Mouse (Mus musculus) heart, embryonic 13.5 days (tissue): Measurements from ENCODE around the gene Cnot10. TPM values are rescaled to one million over a fixed set of nuclear protein-coding genes. Genes with fewer than 3 reads are reported as not detected.

Source experiments
- ATAC-seq: fragments of 200-750 bp; cut with Nextera tagmentation; 2 replicates; pipeline ENCODE4 v1.8.0; 2017; ENCODE audit warnings: moderate TSS enrichment; ENCODE audit not compliant: insufficient number of reproducible peaks, low FRiP score, low TSS enrichment; ENCODE audit errors: extremely low read depth
- H3K27ac ChIP-seq: fragments of 300-500 bp; sonication (generic); replicated peaks from 2 replicates; pipeline ENCODE4 v1.5.1; 2015; ENCODE audit warnings: moderate library complexity, mild to moderate bottlenecking, inconsistent platforms
- H3K27me3 ChIP-seq: fragments of 300-500 bp; sonication (generic); replicated peaks from 2 replicates; pipeline ENCODE4 v1.6.1; 2015; ENCODE audit warnings: mild to moderate bottlenecking, inconsistent platforms
- H3K36me3 ChIP-seq: fragments of 300-500 bp; sonication (generic); 2 replicates; pipeline ENCODE4 v1.6.1; 2015; ENCODE audit warnings: mild to moderate bottlenecking, inconsistent platforms
- H3K4me1 ChIP-seq: fragments of 300-500 bp; sonication (generic); 2 replicates; pipeline ENCODE4 v1.6.1; 2015; ENCODE audit warnings: inconsistent platforms
- H3K4me2 ChIP-seq: fragments of 300-500 bp; sonication (generic); 2 replicates; pipeline ENCODE4 v1.6.1; 2015; ENCODE audit warnings: inconsistent platforms, mild to moderate bottlenecking, moderate library complexity
- H3K4me3 ChIP-seq: fragments of 300-500 bp; sonication (generic); 2 replicates; pipeline ENCODE4 v1.5.1; 2015; ENCODE audit warnings: moderate library complexity, mild to moderate bottlenecking, inconsistent platforms
- H3K9ac ChIP-seq: fragments of 300-500 bp; sonication (generic); 2 replicates; pipeline ENCODE4 v1.6.1; 2015; ENCODE audit warnings: inconsistent platforms, mild to moderate bottlenecking, moderate library complexity
- H3K9me3 ChIP-seq: fragments of 300-500 bp; sonication (generic); 2 replicates; pipeline ENCODE4 v1.6.1; 2016; ENCODE audit warnings: inconsistent platforms
- WGBS: fragments of 180-500 bp; shearing (Covaris S2); methylation state at CpG from one replicate; pipeline ENCODE4 v1.1.7; 2015; ENCODE audit warnings: mixed read lengths; 5-methylcytosine and 5-hydroxymethylcytosine counted together
- polyA plus RNA-seq: library from polyadenylated mRNA; unstranded; fragments of >200 nt; fragmentation: Nextera tagmentation; extraction: Ambion mirVana; gene quantifications from 2 replicates; pipeline ENCODE4 v1.2.1, GENCODE M21; 2015

The Cnot10 gene
- polyA plus RNA-seq: 35.1 and 36.4 TPM in 2 replicates

DNA sequence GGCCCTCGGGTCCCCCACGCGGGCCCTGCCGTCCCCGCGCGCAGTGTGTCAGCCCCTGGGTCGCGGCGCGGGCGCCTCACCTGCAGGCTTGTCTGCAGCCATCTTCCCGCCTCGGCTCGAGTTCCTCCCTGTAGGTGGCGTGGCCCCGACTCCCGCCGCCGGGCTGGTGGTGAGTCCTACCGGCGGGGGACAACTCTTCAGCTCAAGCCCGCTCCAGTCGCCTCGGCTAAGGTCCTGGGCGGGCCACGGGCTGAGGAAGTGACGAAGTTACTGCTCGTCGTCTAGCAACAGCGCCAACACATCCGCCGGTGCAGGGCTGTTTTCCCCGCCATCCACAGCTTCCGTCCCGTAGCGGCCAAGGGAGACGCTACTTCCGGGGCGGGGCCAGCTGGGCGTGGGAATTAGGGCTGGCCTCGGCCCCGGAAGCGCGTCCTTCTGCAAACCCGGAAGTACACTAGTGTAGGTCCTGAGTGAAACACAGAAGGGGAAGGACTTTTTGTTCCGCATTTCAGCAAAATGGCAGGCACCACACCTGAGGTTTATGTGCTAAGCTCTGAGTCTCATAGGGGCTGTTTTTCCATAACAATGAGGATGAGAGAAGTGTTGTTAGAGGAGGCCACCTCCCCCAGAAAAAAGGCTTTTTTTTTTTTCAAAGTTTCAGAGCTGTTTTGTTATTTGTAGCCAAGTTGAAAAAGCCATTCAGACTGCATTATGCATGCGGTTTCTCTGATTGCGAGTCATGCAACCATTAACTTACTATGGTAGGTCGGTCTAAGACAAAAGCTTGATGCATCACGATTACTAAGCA lies at the start of gene Cnot10:
TSS of gene Cnot10 (minus strand) at position 346 of the 808 bp plus-strand sequence.
- ATAC-seq: peak; percentile 98
- Histone ChIP-seq H3K9me3 (no peaks in the 10 kb centered on the region), H3K27me3 (peaks cover 36% of the 10 kb centered on the region), H3K9ac (peak within 1 kb of the TSS; percentile 86), H3K4me3 (peak within 1 kb of the TSS; percentile 75), H3K4me1 (peaks cover 20% of the 10 kb centered on the region), H3K27ac (peak within 1 kb of the TSS; percentile 84), H3K4me2 (peak within 1 kb of the TSS; percentile 86), H3K36me3 (peaks cover 19% of the 10 kb centered on the region)
- WGBS: 3% methylated on average over 51 of the region's 51 CpGs

DNA sequence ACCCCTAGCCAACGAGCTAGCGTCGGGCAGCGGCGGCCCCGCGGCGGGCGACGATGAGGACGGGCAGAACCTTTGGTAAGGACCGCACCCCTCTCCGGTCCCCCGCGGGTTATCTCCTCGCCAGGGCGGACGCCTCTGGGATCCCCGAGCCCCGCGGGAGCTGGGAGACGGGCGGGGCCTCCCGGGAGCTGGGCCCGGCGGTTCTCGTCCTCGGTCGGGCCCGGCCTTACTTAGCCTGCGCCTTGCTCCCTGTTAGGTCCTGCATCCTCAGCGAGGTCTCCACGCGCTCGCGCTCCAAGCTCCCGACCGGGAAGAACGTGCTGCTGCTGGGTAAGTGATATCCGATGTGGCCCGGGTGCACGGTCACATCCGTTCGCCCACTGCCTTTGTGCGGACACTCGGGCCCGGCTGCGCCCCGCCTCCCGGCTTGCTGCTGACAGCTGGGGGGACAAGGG lies 49.0 kb upstream of the Cnot10 start:
- WGBS: under 1% methylated on average over 50 of the region's 50 CpGs
- Histone ChIP-seq H3K4me1 (peaks cover 36% of the 10 kb centered on the region), H3K4me2 (peak overlapping the region; percentile 90), H3K27me3 (no peaks in the 10 kb centered on the region), H3K27ac (peak overlapping the region; percentile 88), H3K9me3 (no peaks in the 10 kb centered on the region), H3K4me3 (peak overlapping the region; percentile 87), H3K36me3 (peaks cover 27% of the 10 kb centered on the region), H3K9ac (peak overlapping the region; percentile 97)
- ATAC-seq: peak; percentile 70

DNA sequence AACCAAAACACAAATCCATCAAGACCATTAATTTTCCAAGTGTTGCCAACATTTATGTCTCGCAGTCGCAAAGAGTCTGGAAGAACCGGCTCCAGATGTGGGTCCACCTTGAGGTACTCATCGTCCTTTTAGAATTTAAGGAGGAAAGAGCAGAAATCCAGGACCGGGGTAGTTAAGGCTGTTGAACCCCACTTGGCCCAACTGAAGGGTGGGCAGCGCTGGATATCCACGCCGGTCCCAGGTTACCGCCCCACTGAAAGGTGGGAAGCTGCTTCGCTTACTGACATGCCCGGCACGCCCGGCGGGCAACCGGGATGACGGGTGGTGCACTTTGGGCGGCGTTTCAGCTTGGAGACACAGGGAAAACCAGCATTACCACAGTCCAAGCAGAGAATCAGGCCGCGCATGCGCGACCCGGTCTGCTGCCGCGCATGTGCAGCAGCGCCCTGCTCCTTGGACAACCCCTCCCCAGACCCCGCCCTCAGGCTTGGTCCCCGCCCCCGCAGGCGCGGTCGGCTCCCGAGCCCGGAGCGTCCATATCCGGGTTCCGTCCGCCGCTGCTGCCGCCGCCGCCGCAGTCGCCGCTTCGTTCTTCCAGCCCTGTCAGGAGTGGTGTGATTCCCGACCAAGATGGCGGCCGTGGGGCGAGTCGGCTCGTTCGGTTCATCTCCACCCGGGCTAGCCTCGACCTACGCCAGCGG lies 48.4 kb upstream of the Cnot10 start, which contains the start of gene Dync1li1:
TSS of gene Dync1li1 (plus strand) at position 539 of the 701 bp plus-strand sequence.
- Histone ChIP-seq H3K4me2 (peak within 1 kb of the TSS; percentile 90), H3K36me3 (peaks cover 21% of the 10 kb centered on the region), H3K4me1 (peaks cover 36% of the 10 kb centered on the region), H3K9me3 (no peaks in the 10 kb centered on the region), H3K9ac (peak within 1 kb of the TSS; percentile 97), H3K27ac (peak within 1 kb of the TSS; percentile 88), H3K4me3 (peak within 1 kb of the TSS; percentile 87), H3K27me3 (no peaks in the 10 kb centered on the region)
- peak; percentile 95 for ATAC-seq
- WGBS: under 1% methylated on average over 57 of the region's 57 CpGs

DNA sequence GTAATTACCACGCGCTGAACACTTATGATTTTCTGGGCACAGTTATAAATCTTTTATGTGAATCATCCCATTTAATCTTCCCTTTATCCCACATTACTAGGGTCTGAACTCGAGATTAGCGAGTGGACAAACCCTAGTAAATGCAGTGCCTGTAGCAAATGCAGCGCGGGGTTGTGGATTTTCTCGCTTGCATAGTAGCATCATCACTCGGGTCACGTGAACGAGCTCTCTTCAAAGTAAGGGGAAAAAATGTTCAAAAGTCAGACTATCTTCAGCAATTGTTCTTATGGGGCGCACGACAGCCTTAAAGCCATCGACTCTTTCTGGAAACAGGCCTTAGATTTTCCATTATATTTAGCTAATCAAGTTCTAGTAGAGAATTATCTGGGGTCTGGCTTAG lies 47.7 kb upstream of the Cnot10 start:
- Histone ChIP-seq H3K4me2 (peak overlapping the region; percentile 90), H3K36me3 (peaks cover 14% of the 10 kb centered on the region), H3K9me3 (no peaks in the 10 kb centered on the region), H3K9ac (peak overlapping the region; percentile 97), H3K4me3 (peak overlapping the region; percentile 87), H3K4me1 (peaks cover 36% of the 10 kb centered on the region), H3K27me3 (no peaks in the 10 kb centered on the region), H3K27ac (no peak overlapping the region)
- 74% methylated on average over 13 of the region's 13 CpGs for WGBS
- no peak for ATAC-seq

DNA sequence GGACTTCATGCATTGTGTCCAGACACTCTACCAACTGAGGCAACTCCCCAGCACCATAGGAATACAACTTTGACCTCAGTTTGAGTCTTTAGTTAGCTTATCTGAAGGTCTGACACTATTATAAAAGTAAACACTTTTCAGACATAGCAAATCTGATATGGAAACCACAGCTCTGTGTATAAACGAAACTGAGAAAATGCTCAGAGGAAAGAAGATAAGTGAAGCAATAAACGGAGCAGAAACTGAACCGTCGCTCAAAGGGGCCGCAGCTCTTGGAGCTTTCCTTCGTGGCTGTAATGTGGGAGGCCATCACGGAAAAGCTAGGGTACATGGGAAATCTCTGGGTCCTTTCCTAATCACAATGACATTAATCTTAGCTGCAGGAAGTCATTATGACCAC lies 46.3 kb upstream of the Cnot10 start:
- WGBS: 79% methylated on average over 7 of the region's 7 CpGs
- Histone ChIP-seq H3K4me1 (peaks cover 27% of the 10 kb centered on the region), H3K9me3 (no peaks in the 10 kb centered on the region), H3K4me2 (no peak overlapping the region), H3K27me3 (no peaks in the 10 kb centered on the region), H3K9ac (no peak overlapping the region), H3K36me3 (peaks cover 4% of the 10 kb centered on the region), H3K27ac (no peak overlapping the region), H3K4me3 (no peak overlapping the region)
- ATAC-seq: no peak

DNA sequence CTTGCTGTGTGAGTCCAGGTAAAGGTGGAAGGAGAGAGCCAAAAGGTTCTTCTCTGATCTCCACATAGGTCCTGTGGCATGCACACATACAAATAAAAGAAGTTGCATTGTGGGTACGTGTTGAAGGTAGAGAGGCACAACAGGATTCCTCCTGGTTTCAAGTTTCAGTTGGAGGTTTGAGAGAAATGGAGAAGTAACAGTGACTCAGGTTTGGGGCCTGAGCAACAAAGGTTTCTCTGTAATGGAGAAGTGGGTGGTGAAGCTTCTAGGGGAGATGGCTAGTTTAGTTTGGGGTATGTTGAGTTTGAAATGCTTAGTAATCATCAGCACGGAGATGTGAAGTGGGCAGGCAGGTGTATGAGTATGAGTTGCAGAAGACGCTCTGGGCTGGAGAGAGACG lies 42.2 kb upstream of the Cnot10 start:
- no peaks in the 10 kb centered on the region for H3K4me1 ChIP-seq
- no peak for ATAC-seq
- no peak overlapping the region for H3K9ac ChIP-seq
- no peaks in the 10 kb centered on the region for H3K9me3 ChIP-seq
- H3K27ac ChIP-seq: no peak overlapping the region
- no peaks in the 10 kb centered on the region for H3K27me3 ChIP-seq
- 73% methylated on average over 4 of the region's 4 CpGs for WGBS
- H3K4me3 ChIP-seq: no peak overlapping the region
- no peaks in the 10 kb centered on the region for H3K36me3 ChIP-seq
- H3K4me2 ChIP-seq: no peak overlapping the region

DNA sequence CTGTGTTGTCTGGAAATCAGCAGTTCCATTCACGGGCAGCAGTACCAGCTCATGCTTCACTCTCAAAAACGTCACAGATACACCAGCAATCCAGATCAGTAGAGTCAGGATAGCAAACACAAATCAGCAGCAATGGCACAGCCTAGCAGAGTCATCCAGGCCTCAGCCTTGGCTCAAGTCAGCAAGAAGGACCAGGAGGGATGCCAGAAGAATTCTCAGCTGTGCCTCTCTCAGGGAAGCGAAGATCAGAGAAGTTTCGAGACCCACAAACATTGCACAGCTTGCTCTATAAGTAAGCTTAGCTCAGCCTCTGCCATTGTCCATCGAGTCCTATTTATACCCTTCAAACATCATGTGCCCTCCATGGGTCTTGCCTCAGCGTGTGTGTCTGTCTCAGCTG lies 40.5 kb upstream of the Cnot10 start:
- WGBS: 67% methylated on average over 6 of the region's 6 CpGs

DNA sequence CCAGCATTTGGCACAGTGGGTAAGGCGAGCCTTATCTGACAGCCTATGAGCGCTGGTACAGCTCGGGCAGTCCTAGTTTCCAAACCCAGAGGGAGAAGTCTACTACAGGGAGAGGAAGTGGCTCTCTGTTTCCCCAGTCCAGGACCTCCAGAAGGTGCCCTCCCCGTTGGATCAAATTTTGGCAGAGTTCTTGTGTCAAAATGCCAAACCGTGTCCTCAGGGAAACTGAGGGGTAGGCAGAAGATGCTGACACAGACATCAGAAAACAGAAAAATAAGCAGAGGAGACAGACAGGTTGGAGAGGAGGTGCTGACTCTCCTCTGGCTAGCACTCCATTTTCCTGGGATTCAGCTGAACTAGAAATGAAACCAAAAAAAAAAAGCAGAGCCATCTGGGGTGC lies 40.0 kb upstream of the Cnot10 start:
- H3K4me2 ChIP-seq: no peak overlapping the region
- no peaks in the 10 kb centered on the region for H3K9me3 ChIP-seq
- no peak overlapping the region for H3K4me3 ChIP-seq
- H3K36me3 ChIP-seq: no peaks in the 10 kb centered on the region
- no peaks in the 10 kb centered on the region for H3K4me1 ChIP-seq
- WGBS: 64% methylated on average over 5 of the region's 5 CpGs
- H3K9ac ChIP-seq: no peak overlapping the region
- H3K27ac ChIP-seq: no peak overlapping the region
- H3K27me3 ChIP-seq: no peaks in the 10 kb centered on the region
- ATAC-seq: no peak

More for the DNA sequence above, 40.5 kb upstream of the Cnot10 start:
- no peak for ATAC-seq
- Histone ChIP-seq H3K27ac (no peak overlapping the region), H3K9me3 (no peaks in the 10 kb centered on the region), H3K4me3 (no peak overlapping the region), H3K27me3 (no peaks in the 10 kb centered on the region), H3K36me3 (no peaks in the 10 kb centered on the region), H3K4me1 (no peaks in the 10 kb centered on the region), H3K4me2 (no peak overlapping the region), H3K9ac (no peak overlapping the region)

DNA sequence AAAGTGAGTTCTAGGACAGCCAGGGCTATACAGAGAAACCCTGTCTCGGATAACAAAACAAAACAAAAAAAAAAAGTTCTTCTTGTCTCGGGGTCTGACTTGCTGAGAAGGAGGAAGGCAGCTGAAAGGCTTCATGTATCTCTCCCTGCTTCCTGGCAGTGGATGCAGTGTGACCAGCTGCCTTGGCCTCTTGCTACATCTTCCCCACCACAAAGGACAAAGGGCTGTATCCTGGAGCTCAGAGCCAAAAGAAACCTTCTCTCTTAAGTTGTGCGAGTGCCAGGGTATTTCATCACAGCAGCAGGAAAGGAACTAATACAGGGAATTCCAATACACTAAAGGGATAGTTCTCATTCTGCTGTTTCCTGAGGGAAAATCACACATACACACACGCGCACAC lies 38.6 kb upstream of the Cnot10 start:
- no peak for ATAC-seq
- H3K4me1 ChIP-seq: peaks cover 4% of the 10 kb centered on the region
- H3K4me3 ChIP-seq: no peak overlapping the region
- no peaks in the 10 kb centered on the region for H3K36me3 ChIP-seq
- H3K27me3 ChIP-seq: no peaks in the 10 kb centered on the region
- H3K4me2 ChIP-seq: no peak overlapping the region
- H3K9ac ChIP-seq: no peak overlapping the region
- no peak overlapping the region for H3K27ac ChIP-seq
- 74% methylated on average over 5 of the region's 5 CpGs for WGBS
- H3K9me3 ChIP-seq: no peaks in the 10 kb centered on the region

DNA sequence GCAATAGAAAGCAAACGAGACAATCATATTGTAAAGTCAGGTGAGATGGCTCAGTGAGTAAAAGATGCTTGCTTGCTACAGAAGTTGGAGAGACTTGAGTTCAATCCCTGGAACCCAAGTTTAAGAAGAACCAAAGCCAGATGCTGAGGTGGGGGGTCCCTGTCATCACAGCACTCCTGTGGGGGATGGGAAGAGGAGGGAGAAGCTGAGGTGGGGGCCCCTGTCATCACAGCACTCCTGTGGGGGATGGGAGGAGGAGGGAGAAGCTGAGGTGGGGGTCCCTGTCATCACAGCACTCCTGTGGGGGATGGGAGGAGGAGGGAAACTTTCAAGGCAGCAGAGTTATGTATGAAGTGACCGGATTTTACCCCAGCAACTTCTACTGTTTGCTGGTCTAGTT lies 33.6 kb upstream of the Cnot10 start:
- Histone ChIP-seq H3K4me3 (peak overlapping the region; percentile 52; the same call in 1 of the 2 replicates), H3K4me1 (peaks cover 25% of the 10 kb centered on the region), H3K9me3 (no peaks in the 10 kb centered on the region), H3K27me3 (no peaks in the 10 kb centered on the region), H3K9ac (peak overlapping the region; percentile 76), H3K36me3 (no peaks in the 10 kb centered on the region), H3K27ac (peak overlapping the region; percentile 83; the same call in 1 of the 2 replicates), H3K4me2 (peak overlapping the region; percentile 74)
- 40% methylated on average over 2 of the region's 2 CpGs for WGBS
- ATAC-seq: no peak

DNA sequence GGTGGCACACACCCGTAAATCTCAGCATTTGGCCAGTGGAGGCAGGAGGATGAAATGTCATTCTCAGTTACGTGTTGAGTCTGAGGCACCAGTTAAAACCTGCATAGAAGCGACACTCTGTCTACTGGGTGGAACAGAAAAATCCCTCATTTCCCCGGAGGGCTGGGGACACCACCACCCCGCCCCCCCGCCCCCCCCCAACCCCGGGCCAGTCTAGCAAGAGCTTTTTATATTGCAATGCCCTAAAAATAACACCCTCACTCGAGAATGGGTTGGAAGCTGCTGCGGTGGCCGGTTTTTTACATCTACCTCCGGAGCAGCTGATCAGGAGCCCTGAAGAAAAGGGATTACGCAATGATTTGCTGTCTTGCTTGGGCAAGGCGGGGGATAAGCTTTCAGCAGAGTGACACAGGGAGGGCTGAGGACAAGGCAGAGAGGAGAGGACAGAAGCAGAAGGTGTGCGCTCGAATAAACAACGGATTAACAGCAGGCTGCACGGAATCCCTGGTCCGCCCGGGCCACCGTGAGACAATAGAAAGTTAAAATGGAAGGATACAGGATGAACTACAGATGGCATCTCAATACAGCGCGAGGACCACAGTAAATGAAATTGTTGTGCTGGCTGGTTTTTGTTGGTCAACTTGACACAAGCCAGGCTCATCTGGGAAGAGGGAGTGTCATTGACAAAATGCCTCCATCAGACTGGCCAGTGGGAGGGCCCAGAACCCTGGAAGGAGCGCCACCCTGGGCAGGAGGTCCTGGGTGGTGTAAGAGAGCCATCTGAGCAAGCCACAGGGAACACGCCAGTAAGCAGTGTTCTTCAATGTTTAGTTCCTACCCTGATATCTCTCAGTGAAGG lies 32.9 kb upstream of the Cnot10 start:
- Histone ChIP-seq H3K27me3 (no peaks in the 10 kb centered on the region), H3K27ac (peak overlapping the region; percentile 83), H3K4me1 (peaks cover 31% of the 10 kb centered on the region), H3K9ac (peak overlapping the region; percentile 76), H3K4me2 (peak overlapping the region; percentile 74), H3K36me3 (no peaks in the 10 kb centered on the region), H3K9me3 (no peaks in the 10 kb centered on the region), H3K4me3 (peak overlapping the region; percentile 52)
- 3% methylated on average over 24 of the region's 24 CpGs for WGBS
- no peak for ATAC-seq
